Mouse (Mus musculus) hindbrain, embryonic 14.5 days (tissue): ENCODE data around the gene Tmem132c. TPM values are rescaled to one million over a fixed set of nuclear protein-coding genes. Genes with fewer than 3 reads are reported as not detected.

Experiments
- ATAC-seq: fragments of 200-750 bp; cut with Nextera tagmentation; 2 replicates; pipeline ENCODE4 v1.8.0; 2017; ENCODE audit warnings: moderate number of reproducible peaks, mild to moderate bottlenecking, moderate TSS enrichment, moderate library complexity; ENCODE audit not compliant: low FRiP score
- DNase-seq: peaks from one replicate; pipeline ENCODE4 v3.0.0-alpha.2; 2015; ENCODE audit warnings: low spot score
- H3K27ac ChIP-seq: fragments of 300-500 bp; sonication (generic); 2 replicates; pipeline ENCODE4 v1.5.1; 2014; ENCODE audit warnings: mild to moderate bottlenecking, moderate library complexity
- H3K27me3 ChIP-seq: fragments of 300-500 bp; sonication (generic); 2 replicates; pipeline ENCODE4 v1.6.1; 2014; ENCODE audit warnings: mild to moderate bottlenecking, low read length, mixed read lengths; ENCODE audit not compliant: control insufficient read depth, insufficient read depth
- H3K36me3 ChIP-seq: fragments of 300-500 bp; sonication (generic); replicated peaks from 2 replicates; pipeline ENCODE4 v1.6.1; 2014; ENCODE audit not compliant: control insufficient read depth, insufficient read depth
- H3K4me1 ChIP-seq: fragments of 300-500 bp; sonication (generic); replicated peaks from 2 replicates; pipeline ENCODE4 v1.6.1; 2014; ENCODE audit warnings: antibody characterized with exemption, low read length, mixed read lengths; ENCODE audit not compliant: control insufficient read depth, insufficient read depth
- H3K4me2 ChIP-seq: fragments of 300-500 bp; sonication (generic); replicated peaks from 2 replicates; pipeline ENCODE4 v1.6.1; 2014; ENCODE audit warnings: mild to moderate bottlenecking, moderate library complexity
- H3K4me3 ChIP-seq: fragments of 300-500 bp; sonication (generic); replicated peaks from 2 replicates; pipeline ENCODE4 v1.5.1; 2014; ENCODE audit warnings: mild to moderate bottlenecking, low read length
- H3K9ac ChIP-seq: fragments of 300-500 bp; sonication (generic); 2 replicates; pipeline ENCODE4 v1.6.1; 2014
- H3K9me3 ChIP-seq: fragments of 300-500 bp; sonication (generic); 2 replicates; pipeline ENCODE4 v1.6.1; 2016; ENCODE audit warnings: low read length; ENCODE audit not compliant: control insufficient read depth
- WGBS: fragments of 180-500 bp; shearing (Covaris S2); extraction: QIAGEN DNeasy Blood & Tissue Kit; methylation state at CpG from one replicate; pipeline ENCODE4 v1.1.7; 2014; 5-methylcytosine and 5-hydroxymethylcytosine counted together
- polyA plus RNA-seq: library from polyadenylated mRNA; unstranded; fragments of >200 nt; fragmentation: Nextera tagmentation; extraction: Ambion mirVana; gene quantifications from 2 replicates; pipeline ENCODE4 v1.2.1, GENCODE M21; 2014

The Tmem132c gene
- polyA plus RNA-seq, 1 experiment from 2014 or later, result 15.6 TPM

GRCm38 (mm10) chr5:127453580-127453979 lies 212.0 kb downstream of the Tmem132c start:
- ATAC-seq, result no peak
- H3K9me3 ChIP-seq, result peaks cover 9% of the 10 kb centered on the region; the same call in 1 of the 2 replicates
- no peak overlapping the region for H3K9ac ChIP-seq
- H3K4me2 ChIP-seq, result no peak overlapping the region
- no peaks in the 10 kb centered on the region for H3K27me3 ChIP-seq
- H3K36me3 ChIP-seq, result no peaks in the 10 kb centered on the region
- no peak overlapping the region for H3K27ac ChIP-seq
- no peaks in the 10 kb centered on the region for H3K4me1 ChIP-seq
- 28% methylated on average over 4 of the region's 4 CpGs for WGBS
- no peak overlapping the region for H3K4me3 ChIP-seq
- DNase-seq, result peak; percentile 53

DNA sequence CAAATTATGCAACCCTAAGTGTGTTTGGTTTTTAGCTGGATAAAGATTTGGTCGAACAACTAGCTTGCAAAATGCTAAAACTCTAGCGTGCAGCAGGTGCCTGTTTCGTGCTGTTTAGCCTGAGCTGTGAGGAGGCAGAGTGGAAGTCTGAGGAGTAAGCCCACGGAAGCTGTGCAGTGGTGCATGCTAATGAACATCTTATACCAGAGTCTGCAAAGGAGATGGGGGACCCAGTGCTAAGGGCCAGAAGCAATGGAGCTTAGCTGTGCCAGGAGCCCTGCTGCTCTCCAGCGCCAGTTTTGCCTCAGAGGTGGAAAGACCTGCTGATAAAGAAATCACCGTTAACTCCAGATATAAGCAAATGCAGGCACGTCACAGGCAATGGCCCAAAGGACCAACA lies 212.5 kb downstream of the Tmem132c start:
- ATAC-seq (no peak), DNase-seq (no peak)
- H3K9ac ChIP-seq, result no peak overlapping the region
- H3K9me3 ChIP-seq, result peaks cover 6% of the 10 kb centered on the region; the same call in 1 of the 2 replicates
- H3K27me3 ChIP-seq, result no peaks in the 10 kb centered on the region
- no peak overlapping the region for H3K4me3 ChIP-seq
- 63% methylated on average over 7 of the region's 7 CpGs for WGBS
- no peak overlapping the region for H3K4me2 ChIP-seq
- H3K36me3 ChIP-seq, result no peaks in the 10 kb centered on the region
- H3K27ac ChIP-seq, result no peak overlapping the region
- H3K4me1 ChIP-seq, result no peaks in the 10 kb centered on the region

DNA sequence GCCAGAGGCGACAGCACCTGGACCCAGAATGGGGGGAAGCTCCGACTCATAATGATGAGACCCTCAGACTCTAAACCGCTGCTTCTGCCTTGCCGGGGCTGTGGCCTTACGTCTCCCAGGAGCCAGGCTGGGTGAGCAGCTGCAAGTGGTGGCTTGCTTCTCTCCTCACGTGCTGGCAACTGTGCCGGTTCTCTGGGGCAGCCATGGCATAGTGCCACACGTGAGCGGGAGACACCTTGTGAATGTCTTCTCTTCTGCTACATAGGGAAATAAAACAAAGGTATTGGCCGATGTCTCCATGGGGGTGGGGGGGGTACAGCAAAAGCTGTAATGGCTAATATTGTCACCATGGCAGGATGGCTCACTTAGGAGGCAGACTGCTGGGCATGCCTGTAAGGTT lies 214.5 kb downstream of the Tmem132c start:
- Histone ChIP-seq H3K4me2 (no peak overlapping the region), H3K4me3 (no peak overlapping the region), H3K4me1 (no peaks in the 10 kb centered on the region), H3K27me3 (no peaks in the 10 kb centered on the region), H3K36me3 (no peaks in the 10 kb centered on the region), H3K9me3 (no peaks in the 10 kb centered on the region), H3K9ac (no peak overlapping the region), H3K27ac (no peak overlapping the region)
- 76% methylated on average over 10 of the region's 10 CpGs for WGBS
- ATAC-seq (no peak), DNase-seq (no peak)

DNA sequence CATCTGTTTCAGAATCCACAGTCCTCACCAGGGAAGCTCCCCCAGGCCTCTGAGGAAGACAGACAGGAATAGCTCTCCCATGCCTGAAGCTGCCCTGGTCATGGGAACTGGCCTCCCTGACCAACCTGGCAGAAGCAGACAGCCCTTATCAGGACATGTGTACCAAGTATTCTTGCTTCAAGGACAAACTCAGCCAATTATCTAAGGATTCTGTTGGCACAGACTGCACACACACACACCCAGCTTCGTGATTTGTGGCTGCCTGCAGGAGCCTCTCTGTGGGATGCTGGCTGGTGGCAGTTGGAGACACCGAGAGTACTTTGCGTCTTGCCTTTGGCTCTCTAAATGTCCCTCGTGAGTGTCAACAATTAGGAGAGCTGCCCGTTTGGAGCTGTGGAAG lies 226.5 kb downstream of the Tmem132c start:
- no peak overlapping the region for H3K27ac ChIP-seq
- no peak for ATAC-seq
- WGBS, result 40% methylated on average over 5 of the region's 5 CpGs

GRCm38 (mm10) chr5:127470351-127470750 lies 228.7 kb downstream of the Tmem132c start:
- Histone ChIP-seq H3K36me3 (no peaks in the 10 kb centered on the region), H3K27me3 (no peaks in the 10 kb centered on the region; the same call in 1 of the 2 replicates), H3K4me2 (no peak overlapping the region), H3K4me1 (no peaks in the 10 kb centered on the region), H3K4me3 (no peak overlapping the region), H3K27ac (no peak overlapping the region), H3K9ac (no peak overlapping the region), H3K9me3 (no peaks in the 10 kb centered on the region)
- ATAC-seq (no peak), DNase-seq (no peak)
- WGBS, result 22% methylated on average over 3 of the region's 3 CpGs

More for the DNA sequence above, 226.5 kb downstream of the Tmem132c start:
- H3K4me1 ChIP-seq, result no peaks in the 10 kb centered on the region
- DNase-seq, result no peak
- H3K36me3 ChIP-seq, result no peaks in the 10 kb centered on the region
- no peak overlapping the region for H3K4me3 ChIP-seq
- H3K9me3 ChIP-seq, result no peaks in the 10 kb centered on the region
- no peaks in the 10 kb centered on the region; the same call in 1 of the 2 replicates for H3K27me3 ChIP-seq
- no peak overlapping the region for H3K9ac ChIP-seq
- no peak overlapping the region for H3K4me2 ChIP-seq

GRCm38 (mm10) chr5:127471902-127472301 lies 230.3 kb downstream of the Tmem132c start:
- Histone ChIP-seq H3K9me3 (no peaks in the 10 kb centered on the region), H3K36me3 (no peaks in the 10 kb centered on the region), H3K27ac (no peak overlapping the region), H3K9ac (no peak overlapping the region), H3K4me1 (no peaks in the 10 kb centered on the region), H3K4me2 (no peak overlapping the region), H3K27me3 (no peaks in the 10 kb centered on the region; the same call in 1 of the 2 replicates), H3K4me3 (no peak overlapping the region)
- WGBS, result 63% methylated on average over 5 of the region's 5 CpGs
- ATAC-seq, result no peak
- DNase-seq, result no peak

DNA sequence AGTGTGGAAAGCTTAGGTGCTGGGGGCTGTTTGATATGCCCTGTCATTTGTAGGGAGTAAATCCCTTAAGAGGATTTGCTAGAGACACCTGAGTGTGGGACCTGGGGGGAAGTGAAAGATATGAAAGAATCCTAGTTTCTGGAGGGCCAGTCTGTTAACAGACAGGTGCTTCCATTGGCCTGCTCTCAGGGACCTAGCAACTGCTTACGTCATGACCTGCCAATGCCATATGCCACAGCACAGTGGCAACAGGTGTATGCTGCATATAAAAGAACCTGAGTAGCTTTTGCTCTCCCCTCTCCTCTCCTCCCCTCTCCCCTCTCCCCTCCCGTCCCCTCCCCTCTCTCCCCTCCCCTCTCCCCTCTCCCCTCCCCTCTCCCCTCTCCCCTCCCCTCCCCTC lies 232.1 kb downstream of the Tmem132c start:
- Histone ChIP-seq H3K36me3 (no peaks in the 10 kb centered on the region), H3K9me3 (no peaks in the 10 kb centered on the region), H3K4me3 (no peak overlapping the region), H3K4me2 (no peak overlapping the region), H3K27ac (no peak overlapping the region), H3K9ac (no peak overlapping the region), H3K4me1 (peaks cover 13% of the 10 kb centered on the region; the same call in 1 of the 2 replicates), H3K27me3 (peaks cover under 1% of the 10 kb centered on the region)
- DNase-seq, result no peak
- 61% methylated on average over 1 of the region's 2 CpGs for WGBS
- ATAC-seq, result no peak

DNA sequence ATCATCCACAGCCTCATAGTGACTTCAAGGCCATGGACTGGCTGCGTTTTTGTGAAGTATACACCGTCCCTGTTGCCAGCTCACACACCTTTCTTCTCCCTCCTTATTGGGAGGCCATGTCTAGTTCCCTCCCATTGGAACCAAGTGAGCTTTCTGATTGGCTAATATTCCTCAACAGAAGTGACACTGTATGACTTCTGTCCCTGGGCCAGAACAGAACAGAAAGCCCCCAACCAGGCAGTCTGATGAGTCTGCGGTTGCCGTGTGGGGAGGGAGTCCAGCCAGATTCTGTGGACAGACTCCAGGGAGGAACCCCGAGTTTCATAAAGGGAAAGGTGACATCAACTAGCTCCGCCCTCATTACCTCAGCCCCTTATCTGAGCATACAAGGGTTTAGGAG lies 233.2 kb downstream of the Tmem132c start:
- WGBS, result 85% methylated on average over 6 of the region's 6 CpGs
- Histone ChIP-seq H3K4me2 (no peak overlapping the region), H3K27me3 (peaks cover 4% of the 10 kb centered on the region), H3K4me3 (no peak overlapping the region), H3K9ac (no peak overlapping the region), H3K27ac (no peak overlapping the region), H3K4me1 (peaks cover 13% of the 10 kb centered on the region; the same call in 1 of the 2 replicates), H3K9me3 (no peaks in the 10 kb centered on the region), H3K36me3 (no peaks in the 10 kb centered on the region)
- ATAC-seq, result no peak
- DNase-seq, result no peak

- H3K9ac ChIP-seq, result no peak overlapping the region
- no peak overlapping the region for H3K4me3 ChIP-seq
- H3K27ac ChIP-seq, result no peak overlapping the region
- H3K36me3 ChIP-seq, result no peaks in the 10 kb centered on the region
- H3K27me3 ChIP-seq, result peaks cover 4% of the 10 kb centered on the region; the same call in 1 of the 2 replicates
- peaks cover 13% of the 10 kb centered on the region; the same call in 1 of the 2 replicates for H3K4me1 ChIP-seq
- ATAC-seq (no peak), DNase-seq (peak; percentile 59)
- H3K4me2 ChIP-seq, result no peak overlapping the region; the same call in 1 of the 2 replicates
- H3K9me3 ChIP-seq, result no peaks in the 10 kb centered on the region
- WGBS, result 12% methylated on average over 9 of the region's 9 CpGs
Measured at GRCm38 (mm10) chr5:127477790-127478189, 236.2 kb downstream of the Tmem132c start.

- H3K4me2 ChIP-seq, result no peak overlapping the region
- H3K4me3 ChIP-seq, result no peak overlapping the region
- H3K9me3 ChIP-seq, result no peaks in the 10 kb centered on the region
- no peak overlapping the region for H3K27ac ChIP-seq
- H3K27me3 ChIP-seq, result peaks cover 4% of the 10 kb centered on the region; the same call in 1 of the 2 replicates
- no peak for DNase-seq
- H3K36me3 ChIP-seq, result no peaks in the 10 kb centered on the region
- H3K9ac ChIP-seq, result no peak overlapping the region
- no peak for ATAC-seq
- WGBS, result 16% methylated on average over 11 of the region's 11 CpGs
- peaks cover 13% of the 10 kb centered on the region; the same call in 1 of the 2 replicates for H3K4me1 ChIP-seq
Measured at GRCm38 (mm10) chr5:127478322-127478721, 236.7 kb downstream of the Tmem132c start.
